Mouse (Mus musculus) adipocyte (in vitro differentiated cells): ENCODE data around the gene Fscn2.

ENCODE experiments used
- DNase-seq: peaks from one replicate; pipeline ENCODE4 v3.0.0-alpha.2; 2016; ENCODE audit warnings: low spot score

The Fscn2 gene

DNA sequence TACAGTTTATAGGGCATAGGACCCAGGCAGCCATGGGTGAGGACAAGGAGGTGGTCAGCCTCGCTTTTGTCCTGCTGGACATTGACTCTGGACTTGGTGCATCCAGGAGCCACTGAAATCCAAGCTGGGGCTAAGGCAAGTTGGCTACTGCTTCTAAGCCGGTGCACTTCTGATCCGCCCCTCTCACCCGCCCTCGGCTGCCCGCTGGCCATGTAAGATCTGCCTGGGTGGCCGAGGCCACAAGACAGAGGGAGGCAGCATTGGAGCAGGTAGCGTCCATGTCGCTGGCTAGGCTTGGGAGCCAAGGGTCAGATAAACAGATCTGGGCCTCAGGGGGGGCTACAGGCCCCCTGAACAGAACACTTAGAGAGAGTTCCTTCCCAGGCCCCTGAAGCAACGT, at the start of gene Fscn2:
Fscn2 (plus strand) TSS at position 240 of the 400 bp plus-strand sequence.
- DNase-seq, result no peak

GRCm38 (mm10) chr11:120311561-120311960, 49.8 kb upstream of the Fscn2 start:
- DNase-seq, result no peak

- DNase-seq, result no peak
Observed at GRCm38 (mm10) chr11:120312069-120312468, 49.3 kb upstream of the Fscn2 start.

DNA sequence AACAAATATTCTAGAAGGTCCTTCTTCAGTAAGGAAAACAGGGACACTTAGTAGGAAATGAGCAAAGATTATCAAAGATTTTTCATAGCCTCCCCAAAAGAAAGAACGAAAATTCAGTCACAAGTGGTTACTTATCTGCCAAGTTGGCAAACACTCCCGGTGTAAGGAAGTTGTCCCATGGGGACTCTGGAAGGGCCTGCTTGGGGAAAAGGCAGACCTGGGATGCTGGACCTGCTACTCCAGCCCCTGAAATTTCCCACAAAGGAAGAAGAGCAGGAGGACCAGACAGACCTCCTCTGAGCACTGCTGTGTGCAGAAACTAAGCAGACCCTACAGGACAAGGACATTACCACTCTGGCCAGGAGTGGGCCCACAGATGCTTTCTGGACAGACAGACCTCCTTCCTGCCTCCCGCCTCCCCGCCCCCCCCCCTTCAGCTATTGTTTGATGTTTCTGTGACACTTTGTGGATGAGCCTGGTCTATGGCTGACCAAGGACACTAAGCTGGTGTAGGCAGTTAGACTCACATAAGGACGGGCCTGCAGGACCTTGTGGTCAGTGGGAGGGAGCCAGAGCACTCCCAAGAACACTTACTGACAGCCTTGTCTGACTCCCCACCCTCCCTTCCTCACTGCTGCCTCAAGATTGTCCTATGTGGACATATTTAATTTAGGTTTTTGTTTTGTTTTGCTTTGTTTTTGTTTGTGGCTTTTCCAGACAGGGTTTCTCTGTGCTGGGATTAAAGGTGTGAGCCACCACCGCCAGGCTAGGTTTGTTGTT, 47.2 kb upstream of the Fscn2 start:
- peak; percentile 66 for DNase-seq

- DNase-seq, result no peak
Observed at GRCm38 (mm10) chr11:120314721-120315415, 46.5 kb upstream of the Fscn2 start.

DNA sequence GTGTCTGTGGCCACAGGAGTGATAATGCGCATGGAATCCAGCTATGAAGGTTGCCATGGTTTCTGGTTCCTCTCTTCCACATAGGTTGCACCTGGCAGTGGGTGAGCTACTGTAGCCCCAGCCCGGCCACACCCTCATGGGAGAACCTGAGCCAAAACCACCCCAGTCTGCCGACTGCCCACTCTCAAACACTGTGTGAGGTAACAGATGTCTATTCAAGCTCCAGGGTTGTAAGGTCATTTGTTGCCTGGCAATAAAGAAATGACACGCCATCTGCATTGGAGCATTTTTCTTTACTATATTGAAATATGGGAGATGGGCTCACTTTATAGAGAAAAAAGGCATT, 45.9 kb upstream of the Fscn2 start:
- no peak for DNase-seq

DNA sequence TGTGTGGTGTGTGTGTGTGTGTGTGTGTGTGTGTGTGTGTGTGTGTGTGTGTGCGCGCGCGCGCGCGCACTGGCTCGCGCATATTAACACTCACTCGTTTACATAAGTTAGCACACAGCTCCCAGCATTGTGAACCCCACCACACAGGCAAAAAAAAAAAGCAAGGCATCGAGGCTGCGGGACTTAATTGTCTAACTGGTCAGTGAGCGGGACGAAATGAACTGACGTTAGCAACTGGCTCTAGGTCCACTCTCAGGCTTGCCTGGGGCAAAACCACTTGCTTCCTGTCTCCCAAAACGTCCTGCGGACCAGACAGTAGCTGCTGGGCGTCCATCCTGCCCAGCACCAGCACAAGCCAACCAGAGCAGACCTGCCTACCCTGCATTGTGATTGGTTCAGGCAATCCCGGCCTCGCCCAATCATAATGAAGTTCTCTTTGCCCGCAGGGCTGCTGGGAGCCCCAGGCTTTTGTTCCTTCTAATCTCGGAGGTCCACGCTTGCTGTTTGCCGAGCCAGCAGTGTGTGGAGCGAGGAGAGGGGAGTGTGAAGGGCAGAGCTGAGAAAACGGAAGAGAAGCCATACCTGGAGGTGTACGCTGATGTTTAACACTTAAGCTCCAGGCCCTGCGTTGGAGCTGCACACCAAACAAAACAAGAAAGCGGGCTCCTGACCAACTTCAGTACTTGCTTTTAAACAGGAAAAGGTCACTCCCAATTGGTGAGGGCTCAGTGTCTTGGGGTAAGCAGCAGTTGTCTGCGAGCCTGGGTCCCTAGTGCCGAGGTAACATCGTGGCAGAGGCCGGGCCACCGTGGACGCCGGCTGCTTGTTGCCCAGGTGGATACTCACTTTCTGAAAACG, 45.3 kb upstream of the Fscn2 start:
- peak; percentile 94 for DNase-seq

GRCm38 (mm10) chr11:120316690-120317254, 44.6 kb upstream of the Fscn2 start:
- DNase-seq, result no peak

DNA sequence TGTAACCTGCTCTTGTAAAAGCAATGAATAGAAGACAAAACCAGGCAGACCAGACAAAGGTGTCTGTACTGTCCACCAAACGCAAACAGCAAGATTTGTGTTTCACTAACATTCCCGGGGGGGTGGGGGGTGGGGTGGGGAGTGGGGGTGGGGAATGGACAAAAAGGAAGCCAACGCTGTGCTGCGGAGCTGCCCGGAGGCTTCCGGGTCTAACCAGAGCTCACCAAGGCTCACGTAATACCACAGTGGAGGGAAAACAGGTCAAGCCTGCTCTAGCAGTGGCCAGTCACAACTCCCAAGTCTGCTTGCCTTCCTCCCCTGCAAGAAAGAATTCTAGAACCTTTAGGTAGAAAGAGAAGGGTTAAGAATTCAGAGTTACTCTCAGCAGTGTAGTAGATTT, 43.9 kb upstream of the Fscn2 start:
- DNase-seq, result no peak

DNA sequence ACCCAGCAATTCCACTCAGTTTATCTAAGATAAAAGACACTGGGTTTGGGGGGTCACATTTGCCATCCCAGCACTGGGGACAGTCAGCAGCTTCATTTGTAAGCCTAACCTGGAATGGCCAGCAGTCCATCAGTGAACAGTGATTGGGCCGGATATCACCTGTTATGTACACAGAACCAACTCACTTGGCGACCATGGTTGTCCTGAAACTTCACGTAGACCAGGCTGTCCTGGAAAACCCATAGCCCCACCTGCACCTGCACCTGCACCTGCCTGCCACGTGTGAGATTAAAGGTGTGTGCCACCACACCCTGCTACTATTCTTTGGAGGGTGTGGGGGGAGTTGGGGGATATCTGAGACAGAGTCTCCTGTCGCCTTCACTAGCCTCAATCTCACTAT, 42.0 kb upstream of the Fscn2 start:
- no peak for DNase-seq

DNA sequence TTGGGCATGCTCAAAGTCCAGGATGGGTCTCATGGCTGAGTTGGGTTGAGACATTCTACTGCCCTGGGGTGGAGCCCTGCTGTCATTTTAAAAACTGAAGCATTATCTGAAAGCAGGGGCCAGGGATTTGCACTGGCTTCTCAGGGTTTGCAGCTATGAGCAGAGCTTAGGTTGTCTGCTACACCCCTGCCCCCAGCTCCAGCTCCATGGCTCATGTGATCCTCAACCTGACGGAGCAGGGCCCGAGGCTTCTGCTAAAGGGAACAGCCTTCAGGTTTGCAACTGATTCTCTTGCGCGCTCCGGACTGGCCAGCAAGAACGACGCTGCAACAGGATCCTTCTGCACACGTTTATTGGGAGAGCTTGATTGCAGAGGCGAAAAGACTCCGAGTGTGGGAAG, 41.2 kb upstream of the Fscn2 start:
- DNase-seq, result no peak

GRCm38 (mm10) chr11:120335431-120336021, 25.8 kb upstream of the Fscn2 start:
- DNase-seq, result no peak

GRCm38 (mm10) chr11:120337447-120337846, 23.9 kb upstream of the Fscn2 start:
- DNase-seq, result no peak

GRCm38 (mm10) chr11:120338786-120339185, 22.5 kb upstream of the Fscn2 start:
- DNase-seq, result no peak

DNA sequence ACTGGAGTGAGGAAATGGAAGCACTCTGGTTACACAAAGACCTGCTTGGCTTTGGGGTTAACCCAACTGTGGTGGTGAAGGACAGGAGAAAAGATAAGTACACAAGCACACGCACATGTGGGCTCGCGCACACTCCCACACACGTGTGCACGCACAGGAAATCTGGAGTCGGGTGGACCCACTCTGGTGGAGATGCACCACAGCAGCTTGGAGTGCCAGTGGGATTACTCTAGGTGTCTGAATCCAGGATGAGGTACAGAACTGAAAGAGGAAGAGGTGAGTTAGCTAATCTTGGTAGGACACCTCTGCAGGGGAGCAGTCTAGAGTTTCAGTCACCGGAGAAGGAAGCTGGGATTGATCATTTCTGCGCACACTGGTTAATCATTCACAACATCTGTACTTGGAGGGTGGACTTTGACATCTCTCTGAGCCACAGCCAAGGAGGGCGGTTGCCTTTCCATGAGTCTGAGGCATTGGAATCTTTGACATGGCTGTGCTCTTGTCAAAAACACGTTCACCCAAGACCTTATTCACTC, 21.3 kb upstream of the Fscn2 start:
- DNase-seq, result no peak

GRCm38 (mm10) chr11:120341661-120342060, 19.7 kb upstream of the Fscn2 start:
- DNase-seq, result no peak

GRCm38 (mm10) chr11:120342656-120343160, 18.6 kb upstream of the Fscn2 start:
- DNase-seq, result no peak

- DNase-seq, result no peak
Observed at GRCm38 (mm10) chr11:120343519-120344309, 17.6 kb upstream of the Fscn2 start.

DNA sequence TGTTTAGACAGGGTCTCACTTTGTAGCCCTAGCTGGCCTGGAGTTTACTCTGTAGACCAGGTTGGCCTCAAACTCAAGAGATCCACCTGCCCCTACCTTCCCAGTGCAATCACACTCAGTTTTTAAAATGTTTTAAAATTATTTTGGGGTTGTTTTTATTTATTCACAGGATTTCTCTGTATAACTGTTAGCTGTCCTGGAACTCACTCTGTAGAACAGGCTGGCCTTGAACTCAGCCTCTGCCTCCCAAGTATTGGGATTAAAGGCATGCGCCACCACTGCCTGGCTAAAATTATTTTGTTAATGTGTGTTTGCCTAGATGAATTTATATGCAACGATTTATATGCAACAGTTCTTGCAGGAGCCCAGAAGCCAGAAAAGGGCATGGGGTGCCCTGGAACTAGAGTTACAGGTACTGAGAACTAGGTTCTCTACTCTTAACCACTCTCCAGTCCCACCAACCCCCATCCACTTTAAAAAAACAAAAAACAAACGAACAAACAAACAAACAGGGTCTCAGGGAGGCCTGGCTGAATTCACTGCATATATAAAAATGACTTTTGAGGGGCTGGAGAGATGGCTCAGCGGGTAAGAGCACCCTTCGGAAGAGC, 16.9 kb upstream of the Fscn2 start:
- no peak for DNase-seq

- peak; percentile 41 for DNase-seq
Observed at GRCm38 (mm10) chr11:120345067-120345681, 16.2 kb upstream of the Fscn2 start.
